Mouse (Mus musculus) kidney, postnatal 36 days (tissue): ENCODE results near the gene Gpr18.

Source experiments
- DNase-seq, 2 experiments: peaks; one replicate each; pipeline ENCODE4 v3.0.0; 2021 to 2022; ENCODE audit warnings: mixed read lengths in 2 of 2

Gpr18 gene

GRCm38 (mm10) chr14:121915621-121916020, at the start of gene Gpr18:
TSS of gene Gpr18 (minus strand) at chr14:121915781.
- DNase-seq, result no peak

GRCm38 (mm10) chr14:121964990-121965389, 49.4 kb upstream of the Gpr18 start, which contains the start of gene Gpr183:
TSS of gene Gpr183 (minus strand) at chr14:121965195.
- no peak for DNase-seq

- DNase-seq, result no peak
These were observed 48.4 kb upstream of the Gpr18 start for GRCm38 (mm10) chr14:121963942-121964335.

GRCm38 (mm10) chr14:121963251-121963941, 47.8 kb upstream of the Gpr18 start:
- no peak for DNase-seq

- no peak for DNase-seq
These were observed 46.7 kb upstream of the Gpr18 start for GRCm38 (mm10) chr14:121962128-121962890.

GRCm38 (mm10) chr14:121961496-121962127, 46.0 kb upstream of the Gpr18 start:
- no peak for DNase-seq

- no peak for DNase-seq
These were observed 45.4 kb upstream of the Gpr18 start for GRCm38 (mm10) chr14:121960997-121961396.

GRCm38 (mm10) chr14:121960531-121960930, 45.0 kb upstream of the Gpr18 start:
- no peak for DNase-seq

- no peak for DNase-seq
These were observed 44.5 kb upstream of the Gpr18 start for GRCm38 (mm10) chr14:121960031-121960430.

GRCm38 (mm10) chr14:121959538-121959980, 44.0 kb upstream of the Gpr18 start:
- DNase-seq, result no peak

GRCm38 (mm10) chr14:121958751-121959537, 43.4 kb upstream of the Gpr18 start:
- peak in 1 of 2 experiments; percentile 24 for DNase-seq

- DNase-seq, result no peak
These were observed 42.6 kb upstream of the Gpr18 start for GRCm38 (mm10) chr14:121958041-121958750.

GRCm38 (mm10) chr14:121957176-121957871, 41.7 kb upstream of the Gpr18 start:
- no peak for DNase-seq

GRCm38 (mm10) chr14:121956291-121956690, 40.7 kb upstream of the Gpr18 start:
- no peak for DNase-seq

GRCm38 (mm10) chr14:121955176-121955795, 39.7 kb upstream of the Gpr18 start:
- DNase-seq, result no peak

GRCm38 (mm10) chr14:121954608-121955007, 39.0 kb upstream of the Gpr18 start:
- no peak for DNase-seq

- DNase-seq, result no peak
These were observed 38.5 kb upstream of the Gpr18 start for GRCm38 (mm10) chr14:121954129-121954528.

- no peak for DNase-seq
These were observed 36.4 kb upstream of the Gpr18 start for GRCm38 (mm10) chr14:121952046-121952400.

GRCm38 (mm10) chr14:121951399-121952045, 35.9 kb upstream of the Gpr18 start:
- DNase-seq, result no peak

GRCm38 (mm10) chr14:121949897-121950296, 34.3 kb upstream of the Gpr18 start:
- no peak for DNase-seq
